Mouse (Mus musculus) CH12.LX (cell line): ENCODE data around the gene Gpr155. TPM values are rescaled to one million over a fixed set of nuclear protein-coding genes. Genes with fewer than 3 reads are reported as not detected.

Source experiments
- DNase-seq: peaks from one replicate; pipeline ENCODE4 v3.0.0-alpha.2; 2013; ENCODE audit errors: extremely low read depth
- H3K27ac ChIP-seq: 2 replicates; pipeline ENCODE4 v1.5.1; 2012; ENCODE audit warnings: low read depth, mild to moderate bottlenecking, control low read depth, moderate library complexity; ENCODE audit not compliant: insufficient read depth
- H3K27me3 ChIP-seq: replicated peaks from 2 replicates; pipeline ENCODE3; 2012; ENCODE audit warnings: inconsistent platforms
- H3K36me3 ChIP-seq, 2 experiments: replicated peaks in 1 of 2; 2 replicates each; pipeline versions ENCODE3 to v1.6.1; 2012; ENCODE audit warnings: inconsistent platforms in 1 of 2, low read length in 1 of 2, mild to moderate bottlenecking in 1 of 2, mixed read lengths in 1 of 2, moderate library complexity in 1 of 2; ENCODE audit not compliant: control insufficient read depth in 1 of 2, insufficient read depth in 1 of 2
- H3K4me1 ChIP-seq, 2 experiments: 2 replicates each; pipeline ENCODE4 v1.6.1; 2012; ENCODE audit warnings: inconsistent platforms in 1 of 2, moderate library complexity in 1 of 2; ENCODE audit not compliant: insufficient read depth in 2 of 2, control insufficient read depth in 1 of 2
- H3K4me2 ChIP-seq: 2 replicates; pipeline ENCODE4 v1.6.1; 2012; ENCODE audit warnings: low read depth, mild to moderate bottlenecking, control low read depth; ENCODE audit not compliant: poor library complexity, insufficient read depth, severe bottlenecking
- H3K4me3 ChIP-seq, 3 experiments: fragments of 150-350 bp in 1 of 3; sonication (generic) in 1 of 3; replicated peaks in 1 of 3; 2 replicates each; pipeline versions ENCODE3 to v1.5.1; 2011 to 2012; ENCODE audit warnings: low read depth in 2 of 3, low read length in 2 of 3, mild to moderate bottlenecking in 2 of 3, moderate library complexity in 2 of 3, control low read depth in 1 of 3, improper control_type of control experiment in 1 of 3, inconsistent platforms in 1 of 3, mixed read lengths in 1 of 3; ENCODE audit not compliant: poor library complexity in 1 of 3
- H3K79me2 ChIP-seq: replicated peaks from 2 replicates; pipeline ENCODE4 v1.6.1; 2012; ENCODE audit warnings: mild to moderate bottlenecking, moderate library complexity; ENCODE audit not compliant: control insufficient read depth, poor library complexity, insufficient read depth, severe bottlenecking; ENCODE audit errors: extremely low read depth
- H3K9ac ChIP-seq: 2 replicates; pipeline ENCODE4 v1.6.1; 2012; ENCODE audit warnings: low read depth, mild to moderate bottlenecking, control low read depth, moderate library complexity; ENCODE audit not compliant: insufficient read depth
- H3K9me3 ChIP-seq: replicated peaks from 2 replicates; pipeline ENCODE3; 2012; ENCODE audit warnings: low read length, inconsistent platforms, mixed read lengths
- CHD1 ChIP-seq: IDR thresholded peaks from 2 replicates; pipeline ENCODE4 v1.6.1; 2012; ENCODE audit warnings: low read depth, low read length, improper control_type of control experiment, inconsistent platforms
- CTCF ChIP-seq, 2 experiments: IDR thresholded peaks in 1 of 2; conservative IDR thresholded peaks in 1 of 2; 2 replicates each; pipeline ENCODE4 v1.5.1; 2011 to 2012; ENCODE audit warnings: low read depth in 2 of 2, low read length in 2 of 2, improper control_type of control experiment in 1 of 2, inconsistent platforms in 1 of 2, mild to moderate bottlenecking in 1 of 2, moderate library complexity in 1 of 2
- E2F4 ChIP-seq: IDR thresholded peaks from 2 replicates; pipeline ENCODE4 v1.6.1; 2011; ENCODE audit warnings: low read depth, low read length, improper control_type of control experiment; ENCODE audit not compliant: insufficient replicate concordance
- ETS1 ChIP-seq: conservative IDR thresholded peaks from 2 replicates; pipeline ENCODE4 v1.6.1; 2012; ENCODE audit warnings: low read depth, mild to moderate bottlenecking, inconsistent platforms, low read length, improper control_type of control experiment, moderate library complexity
- GABPA ChIP-seq: IDR thresholded peaks from 2 replicates; pipeline ENCODE4 v1.6.1; 2012; ENCODE audit warnings: low read depth, low read length, improper control_type of control experiment, inconsistent platforms; ENCODE audit not compliant: insufficient replicate concordance
- HCFC1 ChIP-seq: IDR thresholded peaks from 2 replicates; pipeline ENCODE4 v1.6.1; 2012; ENCODE audit warnings: low read depth, mild to moderate bottlenecking, inconsistent platforms, low read length, improper control_type of control experiment
- KAT2A ChIP-seq: IDR thresholded peaks from 2 replicates; pipeline ENCODE4 v1.6.1; 2012; ENCODE audit warnings: low read length, improper control_type of control experiment, inconsistent platforms; ENCODE audit not compliant: insufficient replicate concordance
- MAFK ChIP-seq: IDR thresholded peaks from 2 replicates; pipeline ENCODE4 v1.6.1; 2011; ENCODE audit warnings: low read length, improper control_type of control experiment; ENCODE audit not compliant: insufficient replicate concordance
- MAX ChIP-seq: IDR thresholded peaks from 2 replicates; pipeline ENCODE4 v1.6.1; 2011; ENCODE audit warnings: low read length, improper control_type of control experiment
- MAZ ChIP-seq: IDR thresholded peaks from 2 replicates; pipeline ENCODE4 v1.6.1; 2012; ENCODE audit warnings: low read depth, mild to moderate bottlenecking, inconsistent platforms, low read length, improper control_type of control experiment, moderate library complexity
- MXI1 ChIP-seq: IDR thresholded peaks from 2 replicates; pipeline ENCODE4 v1.6.1; 2011; ENCODE audit warnings: mild to moderate bottlenecking, low read depth, low read length, improper control_type of control experiment
- POLR2A ChIP-seq: IDR thresholded peaks from 2 replicates; pipeline ENCODE4 v1.6.1; 2011; ENCODE audit warnings: low read depth, mild to moderate bottlenecking, improper control_type of control experiment, low read length
- POLR2AphosphoS2 ChIP-seq: IDR thresholded peaks from 2 replicates; pipeline ENCODE4 v1.6.1; 2011; ENCODE audit warnings: low read depth, low read length, improper control_type of control experiment
- RAD21 ChIP-seq: IDR thresholded peaks from 2 replicates; pipeline ENCODE4 v1.6.1; 2011; ENCODE audit warnings: low read depth, mild to moderate bottlenecking, low read length, improper control_type of control experiment, moderate library complexity
- SIN3A ChIP-seq: IDR thresholded peaks from 2 replicates; pipeline ENCODE4 v1.6.1; 2012; ENCODE audit warnings: low read length, improper control_type of control experiment, inconsistent platforms
- SMC3 ChIP-seq: IDR thresholded peaks from 2 replicates; pipeline ENCODE4 v1.6.1; 2011; ENCODE audit warnings: low read depth, low read length, improper control_type of control experiment
- TBP ChIP-seq: conservative IDR thresholded peaks from 2 replicates; pipeline ENCODE4 v1.6.1; 2011; ENCODE audit warnings: low read depth, low read length, improper control_type of control experiment
- USF1 ChIP-seq: IDR thresholded peaks from 2 replicates; pipeline ENCODE4 v1.6.1; 2014; ENCODE audit warnings: low read depth, mild to moderate bottlenecking, inconsistent platforms, low read length, improper control_type of control experiment
- ZC3H11A ChIP-seq: IDR thresholded peaks from 2 replicates; pipeline ENCODE4 v1.6.1; 2012; ENCODE audit warnings: low read depth, mild to moderate bottlenecking, inconsistent platforms, low read length, improper control_type of control experiment
- ZKSCAN1 ChIP-seq: IDR thresholded peaks from 2 replicates; pipeline ENCODE4 v1.6.1; 2012; ENCODE audit warnings: low read depth, inconsistent platforms, low read length, improper control_type of control experiment, borderline replicate concordance
- ZMIZ1 ChIP-seq: IDR thresholded peaks from 2 replicates; pipeline ENCODE4 v1.6.1; 2012; ENCODE audit warnings: low read depth, mild to moderate bottlenecking, inconsistent platforms, low read length, improper control_type of control experiment
- ZNF384 ChIP-seq: IDR thresholded peaks from 2 replicates; pipeline ENCODE4 v1.6.1; 2012; ENCODE audit warnings: low read depth, low read length, improper control_type of control experiment, inconsistent platforms
- dilution Hi-C: fragments of 300-500 bp; cut with MboI; formaldehyde crosslinking; loops from 2 replicates; pipeline ENCODE4 v1.14.3; 2020; ENCODE audit warnings: low sequenced_read_pairs; ENCODE audit not compliant: extremely low pct_unique_long_range_greater_than_20kb, extremely low pct_ligation_motif_present
- in situ Hi-C: fragments of 300-500 bp; cut with MboI; formaldehyde crosslinking; loops from 3 replicates; pipeline ENCODE4 v1.14.3; 2019; ENCODE audit warnings: low sequenced_read_pairs, low pct_ligation_motif_present, low pct_unique_long_range_greater_than_20kb, mixed read lengths
- polyA plus RNA-seq: library from polyadenylated mRNA; unstranded; fragments of >175 nt; gene quantifications from 2 replicates; pipeline ENCODE4 v1.2.1, GENCODE M21; 2012; ENCODE audit warnings: low read depth; ENCODE audit not compliant: insufficient read length
- total RNA-seq, 2 experiments: library from RNA; depleted of rRNA; stranded (reverse); fragments of 300-350 nt in 1 of 2; fragments of >200 nt in 1 of 2; gene quantifications; 2 replicates each; pipeline ENCODE4 v1.2.3; 2012 to 2014

Gene Gpr155
- total and polyA plus RNA-seq, 3 experiments: 3.0 to 5.7 (median 3.2) TPM

GRCm38 (mm10) chr2:73335949-73336348 is 50.4 kb downstream of the Gpr155 start:
- no peak overlapping the region for H3K9ac ChIP-seq
- no peak overlapping the region for H3K4me3 ChIP-seq
- peaks cover 0 to 9% of the 10 kb centered on the region in 2 experiments for H3K36me3 ChIP-seq
- H3K4me1 ChIP-seq: no peaks in the 10 kb centered on the region
- H3K79me2 ChIP-seq: no peaks in the 10 kb centered on the region
- no peaks in the 10 kb centered on the region for H3K9me3 ChIP-seq
- H3K27ac ChIP-seq: no peak overlapping the region
- in situ Hi-C loops (no loop called here), dilution Hi-C loops (no loop called here)
- H3K4me2 ChIP-seq: no peak overlapping the region
- TF ChIP-seq RAD21 (no peak), MAFK (no peak), ZC3H11A (no peak), MAX (no peak), SIN3A (no peak), MXI1 (no peak), GABPA (no peak), ZMIZ1 (no peak), USF1 (no peak), KAT2A (no peak), TBP (no peak), HCFC1 (no peak)
- DNase-seq: no peak
- H3K27me3 ChIP-seq: no peaks in the 10 kb centered on the region

DNA sequence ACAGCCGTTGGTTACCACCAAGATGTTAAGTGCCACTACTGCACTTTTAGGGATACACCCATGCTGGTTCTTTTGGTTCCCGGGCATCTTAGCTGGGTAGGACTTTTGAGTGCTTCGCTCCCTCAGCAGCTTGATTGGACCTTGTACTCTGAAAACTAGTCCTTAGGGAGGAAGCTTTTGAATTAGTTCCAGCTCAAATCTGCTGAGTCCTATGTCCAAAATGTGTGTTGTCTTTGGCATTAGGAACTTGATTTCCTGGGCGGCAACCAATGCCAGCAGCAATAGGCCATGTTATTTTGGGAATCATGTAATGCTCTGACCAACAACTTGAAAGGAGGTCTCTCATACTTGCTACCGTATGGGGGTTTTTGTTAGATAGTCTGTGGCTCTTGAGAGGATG is 60.5 kb downstream of the Gpr155 start:
- no peak overlapping the region for H3K4me3 ChIP-seq
- H3K4me2 ChIP-seq: no peak overlapping the region
- no peaks in the 10 kb centered on the region for H3K9me3 ChIP-seq
- H3K9ac ChIP-seq: no peak overlapping the region
- H3K4me1 ChIP-seq: peaks cover 3 to 8% of the 10 kb centered on the region in 2 experiments; a peak in 2 of 4 replicates
- no peaks in the 10 kb centered on the region for H3K79me2 ChIP-seq
- dilution Hi-C loops: no loop called here
- no peak for DNase-seq
- H3K27ac ChIP-seq: no peak overlapping the region
- TF ChIP-seq E2F4 (no peak), SMC3 (no peak), POLR2AphosphoS2 (no peak), ZNF384 (no peak), POLR2A (no peak), ZKSCAN1 (no peak), ZMIZ1 (no peak), CHD1 (no peak), MXI1 (no peak), MAZ (no peak), KAT2A (no peak), ETS1 (no peak), MAX (no peak), CTCF (conservative IDR thresholded peaks at IDR 0.05 in 1 of 2, IDR thresholded peaks at IDR 0.05 in 1 of 2; ENCODE audit: low read depth in 2 of 2, low read length in 2 of 2) (no peak)
- no peaks in the 10 kb centered on the region for H3K27me3 ChIP-seq
- in situ Hi-C loops: no loop called here
- H3K36me3 ChIP-seq: peaks cover 0 to 26% of the 10 kb centered on the region in 2 experiments
